Mouse (Mus musculus) 416B (cell line): ENCODE results near the gene Tenm2.

ENCODE experiments used
- DNase-seq: peaks from one replicate; pipeline ENCODE4 v3.0.0; 2011; ENCODE audit warnings: low read depth

Tenm2 gene

DNA sequence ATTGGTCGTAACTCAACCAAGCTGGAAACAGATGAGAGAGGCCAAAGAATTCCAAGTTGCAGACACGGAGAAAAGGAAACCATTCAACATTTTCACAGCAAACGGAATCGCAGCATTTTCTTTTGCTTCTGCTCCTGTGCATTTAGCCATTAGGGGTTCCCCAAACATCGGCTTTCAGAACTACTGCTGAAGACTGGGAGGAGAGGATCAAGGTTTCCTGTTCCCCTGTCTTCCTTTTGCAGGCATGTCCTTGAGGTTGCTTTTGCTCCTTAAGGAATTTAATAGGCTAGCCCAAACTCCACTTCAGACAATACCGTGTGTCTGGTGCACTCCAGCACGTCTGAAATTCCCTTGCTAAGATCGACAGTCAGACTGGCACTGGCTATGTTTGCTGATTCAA, 541.0 kb downstream of the Tenm2 start:
- DNase-seq = no peak

DNA sequence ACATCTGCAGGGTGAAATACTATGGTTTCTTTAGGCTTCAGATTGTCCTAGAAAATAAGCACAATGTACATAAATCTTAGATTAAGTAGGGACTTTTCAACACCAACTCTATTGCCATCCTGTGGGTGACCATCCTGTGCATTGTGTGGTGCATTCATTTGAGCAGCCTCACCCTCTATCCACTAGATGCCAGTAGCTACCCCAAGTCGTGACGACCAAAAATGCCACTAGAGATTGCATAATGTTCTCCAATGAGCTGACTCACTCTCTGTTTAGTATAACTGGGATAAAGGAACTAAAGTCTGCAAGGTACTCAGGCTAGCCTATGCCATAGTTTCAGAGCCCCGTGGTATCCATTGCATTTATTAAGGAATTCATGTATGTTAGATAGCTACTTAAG, 543.1 kb downstream of the Tenm2 start:
- peak; percentile 49 for DNase-seq

DNA sequence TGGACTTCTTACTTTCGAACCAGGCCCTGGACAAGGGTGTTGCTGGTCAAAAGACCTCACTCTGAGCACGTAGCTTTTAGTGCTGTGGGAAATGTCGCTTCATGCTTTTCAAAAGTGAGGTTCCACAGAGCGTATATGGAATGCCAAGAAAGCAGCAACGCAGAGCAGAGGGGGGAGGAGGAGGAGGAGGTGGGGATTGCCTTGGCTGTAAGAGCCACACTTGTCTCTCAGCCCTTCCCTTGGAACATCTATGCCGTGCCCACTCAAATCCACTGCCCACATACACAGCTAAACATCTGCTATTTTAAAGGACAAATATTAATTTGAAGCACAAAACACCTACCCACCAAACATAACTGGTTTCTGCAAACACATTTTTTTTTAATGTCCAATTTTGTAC, 544.9 kb downstream of the Tenm2 start:
- no peak for DNase-seq

DNA sequence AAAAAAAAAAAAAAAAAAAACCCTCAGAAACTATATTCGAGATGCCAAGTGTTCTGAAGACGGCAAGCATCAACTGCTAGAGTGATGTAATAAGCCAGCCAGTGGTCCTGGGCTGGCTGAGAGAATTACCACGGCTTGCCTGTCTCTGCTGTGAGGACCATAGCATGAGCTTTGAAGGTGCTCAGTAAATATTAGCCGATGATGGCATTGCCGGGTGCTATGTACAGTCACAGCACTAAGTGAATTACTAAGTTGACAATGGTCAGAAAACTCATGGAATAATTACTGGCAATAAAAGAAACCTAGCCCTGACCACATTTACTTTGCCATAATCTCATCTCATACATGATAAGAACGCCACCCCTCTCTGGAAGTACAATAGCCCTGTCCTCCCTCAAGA, 549.5 kb downstream of the Tenm2 start:
- DNase-seq = no peak

DNA sequence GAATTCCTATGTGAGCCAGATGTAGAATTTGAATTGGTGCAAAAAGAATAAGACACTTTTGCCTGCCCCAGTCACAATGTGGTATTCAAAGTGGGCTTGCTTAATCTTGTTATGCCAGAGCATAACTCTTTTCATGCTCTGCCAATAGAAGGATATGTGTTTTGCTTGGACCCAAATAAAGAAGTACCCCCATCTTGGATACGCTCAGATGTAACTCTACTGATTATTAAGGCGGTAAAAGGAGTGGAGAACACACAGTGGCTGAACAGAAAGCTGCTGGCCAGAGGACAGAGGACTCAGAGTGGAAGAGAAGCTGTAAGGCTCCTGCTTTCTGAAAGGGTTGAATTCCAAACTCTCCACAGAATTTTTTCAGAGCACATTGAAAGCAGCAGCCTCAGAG, 556.4 kb downstream of the Tenm2 start:
- no peak for DNase-seq

DNA sequence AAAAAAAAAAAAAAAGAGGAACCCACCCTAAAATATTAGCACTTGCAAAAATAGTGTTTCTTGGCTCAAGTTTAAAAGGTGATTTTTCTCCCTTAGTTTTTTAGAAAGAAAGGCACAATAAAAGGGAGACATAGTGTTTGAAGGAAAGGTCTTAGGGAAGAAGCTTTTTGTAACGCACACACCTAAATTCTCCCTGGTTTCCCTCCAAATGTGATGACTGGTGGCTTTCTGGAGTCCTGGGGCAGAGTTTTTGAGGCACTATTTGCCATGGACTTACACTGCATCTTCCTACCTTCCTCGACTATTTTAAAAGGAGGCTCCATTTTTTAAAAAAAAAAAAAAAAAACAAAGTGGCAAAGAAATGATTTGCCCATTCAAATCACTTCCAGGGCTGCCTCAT, 557.2 kb downstream of the Tenm2 start:
- no peak for DNase-seq

DNA sequence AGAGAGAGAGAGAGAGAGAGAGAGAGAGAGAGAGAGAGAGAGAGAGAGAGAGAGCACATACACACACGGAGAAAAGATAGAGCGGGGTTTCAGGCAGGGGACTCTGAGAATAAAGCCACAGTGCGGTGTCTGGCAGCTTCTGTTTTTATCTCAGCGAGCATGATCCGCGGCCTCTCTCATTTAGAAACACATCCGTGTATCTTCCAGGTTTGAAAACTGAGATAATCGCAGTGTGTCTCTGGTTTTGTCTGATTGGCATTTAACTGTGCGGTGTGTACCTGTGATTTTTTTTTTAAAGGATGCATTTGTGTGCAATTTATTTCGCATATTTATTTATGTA, 557.7 kb downstream of the Tenm2 start:
- DNase-seq = no peak

DNA sequence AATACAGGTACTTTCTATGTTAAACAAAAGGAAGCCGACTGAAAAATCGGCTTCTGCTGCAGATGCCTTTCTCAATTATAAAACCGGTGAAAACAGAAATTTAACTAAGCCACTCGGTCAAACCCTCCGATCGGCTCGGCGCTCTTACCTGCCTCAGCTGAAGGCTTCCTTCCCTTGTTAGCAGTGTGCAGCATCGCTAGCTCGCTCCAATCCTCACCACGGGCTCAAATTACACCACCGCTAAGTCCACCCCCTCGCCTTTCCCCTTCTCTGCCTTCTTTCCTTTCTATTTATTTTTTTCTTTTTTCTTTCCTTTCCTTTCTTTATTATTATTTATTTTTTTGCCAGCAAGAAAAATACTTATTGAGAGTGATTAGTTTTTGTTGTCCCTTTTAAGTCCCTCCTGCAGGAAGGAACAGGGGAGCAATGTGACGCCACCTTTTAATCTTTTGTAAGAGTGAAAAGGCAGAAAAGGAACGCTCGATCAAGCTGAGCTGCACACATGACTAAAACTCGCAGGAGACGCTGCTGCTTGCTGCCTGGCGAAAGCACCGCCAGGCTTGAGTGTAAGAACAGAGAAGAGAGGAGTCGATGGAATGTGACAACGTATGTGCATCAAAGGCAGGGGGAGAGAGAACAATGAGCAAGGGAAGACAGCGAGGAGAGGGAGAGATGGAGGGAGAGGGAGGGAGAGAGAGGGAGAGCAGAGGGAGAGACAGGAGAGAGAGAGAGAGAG, 558.3 kb downstream of the Tenm2 start:
- no peak for DNase-seq

DNA sequence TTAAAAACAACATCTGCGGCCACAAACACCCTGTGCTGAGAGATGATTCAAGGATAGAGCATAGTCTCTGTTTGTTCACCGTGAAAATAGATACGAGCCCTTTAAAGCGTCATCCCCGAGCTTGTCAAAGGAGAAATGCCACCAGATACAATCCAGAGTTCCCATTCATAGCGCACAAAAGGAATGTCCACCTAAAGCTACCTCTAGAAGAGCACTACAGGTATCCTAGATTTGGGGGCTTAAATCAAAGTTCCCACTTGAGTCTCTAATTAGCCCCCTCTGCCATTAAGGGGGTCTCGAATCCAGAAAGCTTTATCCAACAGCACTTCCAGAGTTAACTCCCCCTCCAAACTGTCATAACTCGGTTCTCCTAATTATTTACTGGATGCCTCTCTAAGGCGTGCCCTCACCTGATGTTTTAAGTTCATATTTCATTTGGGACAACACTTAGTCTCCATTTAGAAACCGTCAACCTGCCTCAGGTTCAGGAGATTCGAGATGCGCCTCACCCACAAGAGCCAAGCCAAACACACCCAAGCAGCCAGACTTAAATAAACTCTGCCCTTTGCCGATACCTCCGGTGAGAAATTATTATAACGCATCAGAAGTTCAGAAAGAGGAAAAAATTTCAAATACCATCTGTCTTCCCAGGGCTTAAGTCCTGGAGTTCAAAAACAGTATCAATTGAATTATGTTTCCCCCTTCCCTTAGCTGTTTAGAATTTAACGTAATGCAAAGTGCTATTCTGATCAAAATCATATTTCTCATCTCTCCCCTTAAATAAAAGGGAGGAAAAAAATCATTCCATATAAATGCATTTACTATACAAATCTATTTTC, 559.1 kb downstream of the Tenm2 start:
- DNase-seq = no peak

DNA sequence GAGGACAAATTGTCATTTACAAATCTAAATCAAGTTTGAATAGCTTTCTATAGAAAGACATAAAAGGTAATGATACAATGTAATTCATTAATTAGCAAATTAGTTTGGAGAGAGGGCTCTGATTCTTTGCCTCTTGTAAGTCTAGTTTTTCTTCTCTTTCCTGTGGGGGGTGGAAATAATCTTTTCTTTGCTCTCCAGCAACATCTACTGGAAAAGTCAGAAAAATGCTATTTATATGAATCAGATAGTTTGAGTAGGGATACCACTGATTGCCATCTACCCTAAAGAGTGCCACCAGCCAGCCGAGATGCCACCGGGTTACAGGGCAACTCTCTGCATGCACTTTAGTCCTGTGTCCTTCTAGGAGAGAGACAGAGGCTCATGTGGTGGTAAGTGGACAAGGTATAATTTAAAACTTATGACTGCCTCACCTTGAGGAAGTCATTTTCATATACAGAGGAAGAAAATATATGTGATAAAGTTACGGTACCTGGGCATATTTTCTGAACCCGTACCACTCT, 560.8 kb downstream of the Tenm2 start:
- no peak for DNase-seq

DNA sequence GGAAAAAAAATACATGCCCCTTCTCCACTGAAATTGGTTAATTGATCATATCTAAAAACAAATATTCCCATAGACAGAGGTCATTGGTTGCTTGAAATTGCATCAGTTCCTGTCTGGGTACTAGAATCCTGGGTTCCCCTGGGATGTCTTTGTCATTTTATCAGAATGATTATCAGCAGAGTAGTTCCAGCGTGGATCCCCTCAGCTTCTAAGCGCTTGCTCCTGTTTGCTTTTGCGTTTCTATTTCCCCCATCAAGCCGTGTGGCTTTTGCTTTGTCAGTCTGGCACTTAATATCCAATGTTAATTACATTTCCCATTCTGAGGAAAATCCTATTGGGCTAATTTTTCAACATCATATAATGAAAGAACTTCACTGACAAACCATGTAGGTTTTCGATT, 561.6 kb downstream of the Tenm2 start:
- no peak for DNase-seq

DNA sequence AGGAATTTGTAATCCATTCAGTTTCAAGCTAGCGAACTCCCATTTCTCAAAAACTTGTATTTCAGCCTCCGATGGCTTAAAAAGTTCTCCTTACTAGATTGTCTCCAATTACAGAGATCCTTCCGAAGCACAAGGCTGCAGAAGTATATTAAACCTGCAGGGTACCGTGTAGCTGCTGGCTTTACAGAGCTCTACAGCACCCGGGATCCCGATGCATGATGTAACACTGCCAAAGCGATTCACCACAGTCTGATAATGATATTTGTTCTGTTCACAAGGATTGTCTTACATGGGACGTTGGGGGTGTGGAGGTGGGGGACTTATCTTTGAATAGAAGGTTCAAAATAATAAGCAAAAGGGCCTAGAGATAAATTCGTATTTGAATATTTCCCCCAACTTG, 564.6 kb downstream of the Tenm2 start:
- DNase-seq = no peak

DNA sequence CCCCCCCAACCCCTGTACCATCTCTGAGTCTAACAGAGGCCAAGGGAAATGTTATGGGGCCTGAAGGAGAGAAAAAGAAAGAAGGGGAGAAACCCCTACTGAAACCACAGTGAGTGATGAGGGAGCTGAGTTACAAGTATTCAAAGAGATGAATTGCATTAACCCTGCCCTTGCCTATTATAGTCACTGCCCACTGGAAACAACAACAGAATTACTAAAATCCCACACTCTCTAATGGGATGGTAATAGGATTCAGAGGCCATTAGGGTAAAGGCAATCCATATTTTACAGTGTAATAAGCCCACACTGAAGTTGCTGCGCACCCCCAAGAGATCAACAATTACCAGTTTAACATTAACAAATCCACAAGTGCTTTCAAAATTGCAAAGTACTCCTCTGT, 571.7 kb downstream of the Tenm2 start:
- no peak for DNase-seq

DNA sequence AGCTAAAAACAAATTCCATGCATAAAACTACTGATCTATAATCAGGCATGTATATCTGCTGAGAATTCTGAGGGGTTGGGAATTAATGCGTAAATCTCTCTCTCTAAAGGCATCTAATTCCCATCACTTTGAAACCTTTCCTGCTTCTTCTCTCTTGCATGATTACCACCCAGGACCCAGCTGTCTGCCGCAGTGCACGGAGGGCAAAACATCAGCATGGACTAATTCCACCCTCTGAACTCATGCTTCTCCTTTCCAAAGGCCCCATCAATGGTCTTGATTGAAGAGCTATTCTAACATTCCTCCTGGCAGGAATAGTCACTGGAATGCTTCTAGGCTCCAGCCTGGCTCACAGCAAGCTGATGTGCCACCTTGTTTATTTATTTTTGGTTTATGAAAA, 572.2 kb downstream of the Tenm2 start:
- DNase-seq = no peak

DNA sequence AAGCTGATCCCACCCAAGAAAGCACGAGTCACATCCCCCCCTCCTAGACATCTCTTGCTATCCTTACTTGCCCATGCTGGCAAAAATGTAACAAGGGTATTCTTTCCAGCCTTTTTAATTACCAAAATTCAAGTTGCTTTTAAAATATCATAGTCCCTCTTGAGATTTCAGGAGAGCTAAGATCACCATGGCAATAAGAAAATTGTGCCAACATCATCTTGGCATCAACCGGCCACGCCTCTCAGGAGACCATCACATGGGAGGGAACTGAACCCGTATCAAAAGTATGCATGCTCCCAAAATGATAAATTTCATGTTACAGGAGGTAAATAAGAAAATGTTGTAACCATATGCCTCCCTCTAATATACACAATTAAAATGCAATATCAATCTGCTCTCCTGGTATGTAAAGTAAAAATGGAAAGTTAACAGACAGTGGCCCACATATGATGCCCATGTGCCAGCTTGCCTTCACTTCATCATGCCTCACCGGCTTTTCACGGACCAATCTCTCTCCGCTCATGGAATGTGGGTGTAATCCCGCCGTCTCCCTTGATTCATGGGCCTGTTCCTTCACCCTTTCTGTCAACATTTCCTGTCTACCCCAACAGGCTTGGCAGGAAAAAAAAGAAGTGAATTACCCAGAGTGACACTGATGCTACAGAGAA, 582.0 kb downstream of the Tenm2 start:
- no peak for DNase-seq

DNA sequence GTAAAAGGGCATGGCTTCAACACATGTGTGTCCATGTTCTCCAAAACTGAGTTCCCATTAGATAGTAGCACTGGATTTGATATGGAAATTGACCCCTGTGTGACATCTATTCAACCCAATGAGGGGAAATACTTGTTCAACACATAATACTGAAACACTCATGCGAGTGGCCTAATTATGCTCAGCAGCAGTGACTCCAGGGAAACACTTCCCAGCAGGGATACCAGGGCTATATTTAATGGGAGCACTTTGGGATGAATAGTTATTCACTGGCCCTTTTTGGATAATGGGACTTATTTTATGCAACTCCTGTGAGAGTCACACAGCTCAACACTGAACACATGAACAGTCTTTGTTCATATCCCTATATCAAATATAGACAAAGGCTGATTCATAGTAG, 588.6 kb downstream of the Tenm2 start:
- DNase-seq = no peak

DNA sequence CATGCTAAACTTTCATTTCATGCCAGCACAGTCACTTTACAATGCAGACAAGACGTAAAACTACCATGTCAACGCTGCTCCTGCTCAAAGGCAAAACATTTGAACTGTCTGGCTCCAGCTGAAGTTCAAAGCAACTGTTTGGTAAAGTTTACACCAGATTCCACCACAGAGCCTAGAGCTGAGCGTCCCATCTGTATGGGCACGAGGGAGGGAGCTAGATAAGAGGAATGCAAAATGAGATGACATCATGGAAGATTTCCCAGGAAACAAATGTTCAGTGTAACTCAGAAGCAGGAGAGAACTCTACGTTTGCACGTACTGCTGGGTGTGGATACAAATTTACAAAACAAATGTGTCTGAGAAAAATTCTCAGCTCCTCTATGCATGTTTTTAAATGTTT, 600.7 kb downstream of the Tenm2 start:
- no peak for DNase-seq

DNA sequence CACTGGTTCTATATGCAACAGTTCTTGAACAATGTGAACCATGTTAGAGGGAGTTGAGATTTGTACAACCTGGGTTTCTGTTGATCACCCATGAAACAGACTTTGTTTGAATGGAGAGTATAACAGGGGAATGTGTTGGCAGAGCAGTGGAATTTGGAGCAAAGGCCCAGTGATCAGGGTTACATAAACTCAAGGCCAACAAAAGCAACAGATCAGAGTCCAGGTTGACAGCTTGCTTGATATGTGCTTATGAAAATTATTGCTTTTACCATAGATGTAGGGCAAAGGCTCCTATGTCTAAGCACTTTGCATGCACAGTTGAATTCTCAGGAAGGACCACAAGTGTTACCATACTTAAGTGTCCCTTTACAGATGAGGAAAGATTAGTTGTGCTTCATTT, 603.6 kb downstream of the Tenm2 start:
- no peak for DNase-seq

DNA sequence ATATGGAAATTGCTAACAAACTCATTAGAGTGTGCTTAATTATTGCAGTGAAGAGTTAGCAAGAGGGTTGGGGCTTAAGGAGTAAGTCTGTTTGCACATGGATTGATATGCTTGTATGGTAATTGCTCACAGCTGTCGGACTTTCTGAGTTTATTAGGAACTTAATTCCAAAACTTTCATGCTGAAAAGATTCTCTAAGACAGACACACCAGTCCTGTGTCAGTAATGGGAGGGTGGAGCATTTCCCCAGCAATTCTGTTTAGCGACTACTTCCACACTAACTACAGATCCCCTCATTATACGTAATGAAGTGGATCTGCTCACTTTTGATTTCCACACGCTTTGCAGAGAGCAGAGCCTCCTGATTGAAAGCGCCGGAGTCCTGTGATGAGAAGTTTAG, 622.0 kb downstream of the Tenm2 start:
- no peak for DNase-seq

DNA sequence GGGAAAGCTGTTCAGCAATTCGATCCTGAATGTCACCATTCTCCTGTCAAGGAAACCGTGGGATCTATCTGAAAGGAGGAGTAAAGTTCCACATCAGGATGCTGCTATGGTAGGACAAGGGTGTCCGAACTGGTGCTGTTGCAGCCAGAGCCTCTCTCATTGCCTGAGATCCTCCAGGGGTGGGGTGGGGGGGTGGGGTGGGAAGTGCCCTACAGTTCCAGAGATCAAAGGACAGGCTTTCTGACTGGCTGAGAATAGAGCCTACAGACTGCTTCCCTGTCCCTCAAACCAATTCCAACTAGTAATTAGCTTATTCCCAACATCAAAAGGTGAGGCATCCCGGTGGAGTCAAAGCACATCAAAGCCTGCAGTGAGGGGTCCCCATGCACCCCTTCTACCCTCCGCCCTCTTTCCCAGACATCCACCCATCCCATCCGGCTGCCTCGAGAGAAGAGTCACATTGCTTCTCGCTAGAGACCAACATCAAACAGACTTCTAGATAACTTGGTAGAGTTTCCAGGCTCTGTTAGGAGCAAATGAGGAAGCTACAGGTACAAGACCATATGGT, 630.9 kb downstream of the Tenm2 start:
- no peak for DNase-seq

DNA sequence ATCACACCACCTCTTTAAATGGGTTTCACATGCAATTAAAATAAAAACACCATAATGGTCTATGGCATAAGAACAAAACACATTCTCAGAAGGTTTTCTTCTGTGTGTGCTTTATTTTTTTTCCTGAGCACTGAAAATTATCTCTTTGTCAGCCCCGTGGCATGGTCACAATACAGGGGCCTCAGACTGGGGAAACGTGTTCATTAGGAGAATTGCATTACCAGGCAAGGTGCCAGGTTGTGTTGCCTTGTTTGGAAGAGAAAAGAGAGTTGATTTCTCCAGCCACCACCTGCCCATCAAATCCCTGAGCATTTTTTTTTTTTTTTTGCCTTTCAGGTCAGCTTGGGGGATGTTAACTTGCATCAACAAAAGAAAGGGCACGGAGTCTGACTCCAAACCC, 631.5 kb downstream of the Tenm2 start:
- no peak for DNase-seq

DNA sequence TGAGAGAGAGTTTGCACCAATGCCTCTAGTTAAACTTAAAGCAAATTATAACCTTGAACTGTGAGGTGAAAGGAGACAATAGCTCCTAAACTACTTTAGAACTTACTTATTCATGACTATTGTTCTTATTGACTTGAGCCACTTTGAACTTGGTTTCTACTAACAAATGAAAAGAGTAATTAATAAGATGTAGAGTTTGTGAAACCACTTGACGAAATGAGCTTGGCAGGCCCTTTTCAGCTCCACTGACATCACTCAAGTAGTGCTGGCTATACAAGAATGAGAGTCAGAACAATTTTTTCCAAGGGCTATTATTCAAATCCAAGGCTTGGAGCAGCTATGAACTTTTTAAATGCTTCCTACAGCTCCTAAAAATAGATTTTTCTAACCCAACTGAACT, 643.3 kb downstream of the Tenm2 start:
- no peak for DNase-seq

DNA sequence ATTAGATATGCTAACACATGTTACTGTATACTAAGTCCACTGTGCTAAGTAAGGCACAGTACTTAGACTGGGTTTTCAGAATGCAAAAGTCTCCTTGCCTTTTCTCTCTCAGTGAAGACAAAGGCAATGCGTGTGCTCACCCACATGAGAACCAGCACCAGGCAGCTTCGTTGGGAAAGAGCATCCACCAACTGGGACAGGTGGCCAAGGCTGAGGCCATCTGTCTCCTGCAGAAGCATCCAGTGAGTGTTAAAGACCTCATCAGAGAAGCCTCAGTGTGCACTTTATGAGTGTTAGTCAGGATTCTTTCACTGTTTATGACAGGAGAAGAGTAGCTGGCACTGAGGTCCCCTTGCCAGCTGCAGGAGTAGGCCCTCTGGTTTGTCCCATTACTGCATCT, 669.6 kb downstream of the Tenm2 start:
- no peak for DNase-seq
